Mouse (Mus musculus) C2C12 (cell line): Measurements from ENCODE around the gene Ell3.

ENCODE experiments used
- CEBPB ChIP-seq: IDR thresholded peaks from one replicate; pipeline ENCODE4 v1.6.1; 2011; ENCODE audit warnings: low read depth, mild to moderate bottlenecking, control low read depth, moderate library complexity
- CTCF ChIP-seq: IDR thresholded peaks from one replicate; pipeline ENCODE4 v1.5.1; 2011; ENCODE audit not compliant: control insufficient read depth, insufficient read depth, insufficient read length
- FOSL1 ChIP-seq: IDR thresholded peaks from one replicate; pipeline ENCODE4 v1.8.0; 2011; ENCODE audit warnings: mild to moderate bottlenecking, low read length; ENCODE audit not compliant: poor library complexity, insufficient read depth, severe bottlenecking
- MAX ChIP-seq: IDR thresholded peaks from one replicate; pipeline ENCODE4 v1.6.1; 2011; ENCODE audit warnings: mild to moderate bottlenecking, control low read depth
- MYOD1 ChIP-seq: IDR thresholded peaks from one replicate; pipeline ENCODE4 v1.6.1; 2011; ENCODE audit warnings: low read depth; ENCODE audit not compliant: control insufficient read depth, insufficient read length
- MYOG ChIP-seq: IDR thresholded peaks from one replicate; pipeline ENCODE4 v1.6.1; 2011; ENCODE audit not compliant: control insufficient read depth, insufficient read length; ENCODE audit errors: extremely low read depth
- USF1 ChIP-seq: IDR thresholded peaks from one replicate; pipeline ENCODE4 v1.6.1; 2011; ENCODE audit warnings: low read depth, mild to moderate bottlenecking, control low read depth, moderate library complexity

DNA sequence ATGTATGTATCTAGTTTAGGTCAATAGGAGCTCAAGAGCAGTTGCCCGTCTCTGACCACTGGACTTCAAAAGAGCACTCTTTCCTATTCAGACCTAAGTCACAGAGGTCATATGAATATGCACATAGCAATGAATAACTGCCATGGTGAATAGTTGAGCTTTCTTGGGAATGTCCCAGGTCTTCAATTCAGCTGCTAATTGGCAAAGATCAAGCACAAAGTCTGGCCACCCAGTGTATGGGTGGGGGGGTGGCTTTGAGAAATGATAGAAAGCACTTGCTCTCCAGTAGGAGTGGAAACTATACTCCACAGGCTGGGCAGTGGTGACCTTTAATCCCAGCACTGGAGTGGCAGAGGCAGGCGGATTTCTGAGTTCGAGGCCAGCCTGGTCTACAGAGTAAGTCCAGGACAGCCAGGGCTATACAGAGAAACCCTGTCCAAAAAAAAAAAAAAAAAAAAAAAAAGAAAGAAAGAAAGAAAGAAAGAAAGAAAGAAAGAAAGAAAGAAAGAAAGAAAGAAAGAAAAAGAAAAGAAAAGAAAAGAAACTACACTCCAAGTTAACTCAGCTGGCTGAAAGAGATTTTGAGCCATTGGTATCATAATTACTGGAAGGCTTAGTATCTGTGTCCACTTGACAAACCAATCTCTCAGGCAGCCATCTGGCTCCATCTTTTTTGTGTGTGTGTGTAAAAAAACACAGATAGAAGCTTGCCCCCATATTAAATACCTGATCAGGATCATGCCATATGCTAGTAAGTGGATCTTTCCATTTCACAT, 33.6 kb upstream of the Ell3 start:
- TF ChIP-seq CTCF (no peak), MYOG (no peak), USF1 (no peak), CEBPB (no peak), MAX (no peak), MYOD1 (no peak), FOSL1 (no peak)
